Mouse (Mus musculus) left cerebral cortex, postnatal 25 days (tissue): ENCODE measurements around the gene Umps. TPM values are rescaled to one million over a fixed set of nuclear protein-coding genes. Genes with fewer than 3 reads are reported as not detected.

Source experiments
- DNase-seq, 2 experiments: peaks; one replicate each; pipeline ENCODE4 v3.0.0; 2022; ENCODE audit warnings: low spot score in 2 of 2, mixed read lengths in 1 of 2
- intact Hi-C: fragments of 180-260 bp; cut with DNase I; formaldehyde crosslinking; loops from one replicate; pipeline ENCODE4 v1.15.1; 2025
- total RNA-seq, 2 experiments: library from RNA; stranded (reverse); gene quantifications; 2 replicates each; pipeline ENCODE4 v1.2.3; 2021

The Umps gene
- total RNA-seq, 2 experiments from 2014 or later, result 15.2 to 16.1 TPM

- DNase-seq, result peak in 1 of 2 experiments; percentile 44
- intact Hi-C loops, result no loop called here
Observed at GRCm38 (mm10) chr16:33965878-33966537, 830 bp downstream of the Umps start.

- intact Hi-C loops, result no loop called here
- no peak for DNase-seq
Observed at GRCm38 (mm10) chr16:33963509-33963908, 3.3 kb downstream of the Umps start.

- intact Hi-C loops, result no loop called here
Observed at GRCm38 (mm10) chr16:33954793-33955192, 12.0 kb downstream of the Umps start.

GRCm38 (mm10) chr16:33953008-33953407, 13.8 kb downstream of the Umps start:
- no peak for DNase-seq
- intact Hi-C loops, result no loop called here

More at GRCm38 (mm10) chr16:33954793-33955192, 12.0 kb downstream of the Umps start:
- DNase-seq, result no peak

- intact Hi-C loops, result loop anchor here (1.0 kb wide), 1 partner anchor 130 kb away; no protein-coding TSS in a partner anchor
- DNase-seq, result peak; percentile 80 to 82
Observed at GRCm38 (mm10) chr16:33950830-33951229, 16.0 kb downstream of the Umps start.

- no peak for DNase-seq
- intact Hi-C loops, result no loop called here
Observed at GRCm38 (mm10) chr16:33950386-33950785, 16.5 kb downstream of the Umps start.

GRCm38 (mm10) chr16:33947664-33948571, 18.9 kb downstream of the Umps start:
- intact Hi-C loops, result no loop called here
- DNase-seq, result no peak

GRCm38 (mm10) chr16:33946021-33946420, 20.8 kb downstream of the Umps start:
- no peak for DNase-seq
- intact Hi-C loops, result no loop called here

GRCm38 (mm10) chr16:33944772-33945171, 22.1 kb downstream of the Umps start:
- DNase-seq, result no peak
- intact Hi-C loops, result no loop called here

- DNase-seq, result no peak
- intact Hi-C loops, result no loop called here
Observed at GRCm38 (mm10) chr16:33944126-33944525, 22.7 kb downstream of the Umps start.

GRCm38 (mm10) chr16:33943388-33943787, 23.4 kb downstream of the Umps start:
- no peak for DNase-seq
- intact Hi-C loops, result no loop called here

GRCm38 (mm10) chr16:33942341-33942740, 24.5 kb downstream of the Umps start:
- intact Hi-C loops, result no loop called here
- DNase-seq, result no peak

GRCm38 (mm10) chr16:33941271-33941781, 25.5 kb downstream of the Umps start:
- intact Hi-C loops, result no loop called here
- DNase-seq, result peak; percentile 34 to 50

GRCm38 (mm10) chr16:33940095-33940494, 26.7 kb downstream of the Umps start:
- intact Hi-C loops, result no loop called here
- no peak for DNase-seq

- no peak for DNase-seq
Observed at GRCm38 (mm10) chr16:33939636-33940035, 27.2 kb downstream of the Umps start.

GRCm38 (mm10) chr16:33939133-33939531, 27.7 kb downstream of the Umps start:
- intact Hi-C loops, result no loop called here
- DNase-seq, result no peak

More at GRCm38 (mm10) chr16:33939636-33940035, 27.2 kb downstream of the Umps start:
- intact Hi-C loops, result no loop called here

GRCm38 (mm10) chr16:33938311-33939132, 28.3 kb downstream of the Umps start:
- DNase-seq, result no peak
- intact Hi-C loops, result no loop called here

- peak; percentile 29 to 36 for DNase-seq
- intact Hi-C loops, result no loop called here
Observed at GRCm38 (mm10) chr16:33937567-33937966, 29.3 kb downstream of the Umps start.

GRCm38 (mm10) chr16:33936885-33937284, 30.0 kb downstream of the Umps start:
- intact Hi-C loops, result no loop called here
- no peak for DNase-seq

GRCm38 (mm10) chr16:33935407-33935785, 31.4 kb downstream of the Umps start:
- intact Hi-C loops, result no loop called here
- no peak for DNase-seq
